Mouse (Mus musculus) kidney, adult 2 months (tissue): ENCODE data around the gene Fbxo41. TPM values are rescaled to one million over a fixed set of nuclear protein-coding genes. Genes with fewer than 3 reads are reported as not detected.

Experiments used
- DNase-seq: peaks from one replicate; pipeline ENCODE4 v3.0.0; 2021
- H3K27ac ChIP-seq: fragments of 200-500 bp; 2 replicates; pipeline ENCODE4 v1.5.1; 2012; ENCODE audit warnings: low read depth, low read length, control low read depth, inconsistent platforms; ENCODE audit not compliant: insufficient read depth
- H3K27me3 ChIP-seq: fragments of 200-500 bp; replicated peaks from 2 replicates; pipeline ENCODE4 v1.6.1; 2012; ENCODE audit warnings: mild to moderate bottlenecking, moderate library complexity, low read length, inconsistent platforms; ENCODE audit not compliant: control insufficient read depth, insufficient read depth
- H3K36me3 ChIP-seq: fragments of 200-500 bp; 2 replicates; pipeline ENCODE4 v1.6.1; 2012; ENCODE audit warnings: mild to moderate bottlenecking, moderate library complexity, low read length, inconsistent platforms; ENCODE audit not compliant: control insufficient read depth, insufficient read depth
- H3K4me1 ChIP-seq: fragments of 200-500 bp; 2 replicates; pipeline ENCODE4 v1.6.1; 2011; ENCODE audit warnings: low read length; ENCODE audit not compliant: control insufficient read depth, insufficient read depth
- H3K4me3 ChIP-seq: fragments of 200-500 bp; 2 replicates; pipeline ENCODE4 v1.5.1; 2011; ENCODE audit warnings: mild to moderate bottlenecking, low read depth, low read length, control low read depth; ENCODE audit not compliant: insufficient read depth
- CTCF ChIP-seq: fragments of 200-500 bp; conservative IDR thresholded peaks from 2 replicates; pipeline ENCODE4 v1.5.1; 2011; ENCODE audit warnings: low read depth, mild to moderate bottlenecking, control low read depth, low read length, moderate library complexity, mixed read lengths; ENCODE audit not compliant: insufficient read depth, insufficient read length
- POLR2A ChIP-seq: fragments of 200-500 bp; IDR thresholded peaks from one replicate; pipeline ENCODE4 v1.6.1; 2011; ENCODE audit warnings: low read depth, low read length, control low read depth
- WGBS: fragments of 180-500 bp; shearing (Covaris S2); methylation state at CpG from one replicate; pipeline ENCODE4 v1.1.7; 2018; 5-methylcytosine and 5-hydroxymethylcytosine counted together
- polyA plus RNA-seq: library from polyadenylated mRNA; depleted of rRNA; stranded (reverse); fragments of >200 nt; gene quantifications from 2 replicates; pipeline ENCODE4 v1.2.3, GENCODE M21; 2012; rRNA removed

Gene Fbxo41
- polyA plus RNA-seq: 0.07 and 0.08 TPM in 2 replicates

GRCm38 (mm10) chr6:85502911-85503250 is at the start of gene Fbxo41:
Gene Fbxo41 (minus strand): TSS chr6:85502994.
- DNase-seq: no peak
- no peak within 1 kb of the TSS for H3K27ac ChIP-seq
- H3K4me1 ChIP-seq: no peaks in the 10 kb centered on the region
- no peak for TF ChIP-seq CTCF
- no peak for TF ChIP-seq POLR2A
- peak within 1 kb of the TSS; percentile 20; the same call in 1 of the 2 replicates for H3K4me3 ChIP-seq
- WGBS: under 1% methylated on average over 20 of the region's 22 CpGs
- H3K36me3 ChIP-seq: no peaks in the 10 kb centered on the region
- no peaks in the 10 kb centered on the region for H3K27me3 ChIP-seq

GRCm38 (mm10) chr6:85547642-85548041 is 44.8 kb upstream of the Fbxo41 start:
- Histone ChIP-seq H3K27me3 (no peaks in the 10 kb centered on the region), H3K27ac (no peak overlapping the region), H3K36me3 (no peaks in the 10 kb centered on the region), H3K4me1 (no peaks in the 10 kb centered on the region), H3K4me3 (no peak overlapping the region)
- no peak for DNase-seq
- no peak for TF ChIP-seq POLR2A
- TF ChIP-seq CTCF: no peak
- 80% methylated on average over 5 of the region's 5 CpGs for WGBS

DNA sequence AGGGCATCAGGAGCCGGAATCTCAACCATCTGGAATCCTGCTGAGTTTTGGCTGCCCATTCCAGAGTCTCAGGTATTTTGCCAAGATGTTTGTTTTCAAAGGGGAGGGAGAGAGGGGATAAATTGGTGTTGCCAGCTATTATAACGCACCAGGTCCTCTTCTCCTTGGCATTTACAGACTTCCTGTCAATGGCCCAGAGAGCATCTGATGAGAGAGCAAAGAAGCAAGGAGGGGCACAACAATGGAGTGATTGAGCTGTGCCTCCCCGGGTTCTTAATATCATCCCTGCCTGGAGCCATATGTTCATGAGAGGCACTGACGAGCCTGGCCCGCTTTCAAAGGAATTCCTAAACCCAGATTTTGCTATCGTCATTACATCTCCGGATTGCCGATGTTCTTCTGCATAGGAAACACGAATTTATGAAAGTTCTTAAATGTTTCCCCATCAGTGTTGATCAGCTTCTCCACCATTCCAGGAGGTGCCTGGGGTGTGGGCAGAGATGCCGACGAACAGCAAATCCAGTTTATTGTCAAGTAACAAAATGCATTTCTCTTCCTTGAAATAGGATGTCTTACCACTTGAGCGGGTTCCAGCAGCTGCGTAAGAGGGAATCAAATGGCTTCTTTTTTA is 41.6 kb upstream of the Fbxo41 start:
- no peaks in the 10 kb centered on the region for H3K36me3 ChIP-seq
- 79% methylated on average over 13 of the region's 13 CpGs for WGBS
- no peak for TF ChIP-seq POLR2A
- no peak for TF ChIP-seq CTCF

DNA sequence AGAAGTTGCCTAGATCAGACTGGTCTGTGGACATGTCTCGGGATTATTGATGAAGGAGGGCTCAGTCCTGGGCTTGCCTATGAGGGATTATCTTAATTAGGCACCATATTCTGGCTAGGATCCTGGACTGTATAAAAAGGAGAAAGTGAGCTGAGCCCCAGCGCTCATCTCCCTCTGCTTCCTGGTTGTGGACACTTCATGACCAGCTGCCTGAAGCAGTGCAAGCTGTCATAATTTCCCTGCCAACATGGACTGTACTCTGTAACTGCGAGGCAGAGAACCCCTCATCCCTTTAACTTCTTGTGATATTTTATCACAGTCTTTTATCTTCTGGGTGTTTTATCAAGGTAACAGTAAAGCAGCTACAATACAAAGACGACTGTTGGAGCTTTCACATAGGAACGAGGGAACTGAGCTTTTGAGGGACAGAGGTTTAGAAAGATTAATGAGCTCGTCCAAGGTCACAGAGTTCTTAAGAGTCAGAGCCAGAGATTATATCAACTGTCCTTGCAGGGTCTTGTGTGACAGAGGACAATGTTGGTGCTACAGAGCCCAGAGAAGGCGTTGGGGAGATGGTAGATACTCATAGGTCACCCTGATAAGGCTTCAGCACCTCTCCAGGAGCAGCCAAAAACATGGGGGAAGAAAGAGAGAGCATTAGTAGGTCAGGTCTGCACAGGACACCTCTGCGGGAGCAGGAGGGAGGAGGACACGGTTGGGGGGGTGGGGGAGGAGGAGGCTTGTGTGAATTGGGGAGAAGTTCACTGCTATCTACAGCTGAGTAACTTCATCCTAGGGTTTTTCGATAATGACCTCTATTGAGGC is 40.8 kb upstream of the Fbxo41 start:
- no peak for TF ChIP-seq CTCF
- TF ChIP-seq POLR2A: no peak
- H3K36me3 ChIP-seq: no peaks in the 10 kb centered on the region
- no peak overlapping the region for H3K27ac ChIP-seq
- no peak for DNase-seq
- H3K4me1 ChIP-seq: no peaks in the 10 kb centered on the region
- H3K27me3 ChIP-seq: no peaks in the 10 kb centered on the region; the same call in 1 of the 2 replicates
- 66% methylated on average over 10 of the region's 10 CpGs for WGBS
- no peak overlapping the region for H3K4me3 ChIP-seq

More for the DNA sequence above, 41.6 kb upstream of the Fbxo41 start:
- H3K4me3 ChIP-seq: no peak overlapping the region
- no peaks in the 10 kb centered on the region; the same call in 1 of the 2 replicates for H3K27me3 ChIP-seq
- H3K4me1 ChIP-seq: no peaks in the 10 kb centered on the region
- no peak overlapping the region for H3K27ac ChIP-seq
- DNase-seq: no peak

DNA sequence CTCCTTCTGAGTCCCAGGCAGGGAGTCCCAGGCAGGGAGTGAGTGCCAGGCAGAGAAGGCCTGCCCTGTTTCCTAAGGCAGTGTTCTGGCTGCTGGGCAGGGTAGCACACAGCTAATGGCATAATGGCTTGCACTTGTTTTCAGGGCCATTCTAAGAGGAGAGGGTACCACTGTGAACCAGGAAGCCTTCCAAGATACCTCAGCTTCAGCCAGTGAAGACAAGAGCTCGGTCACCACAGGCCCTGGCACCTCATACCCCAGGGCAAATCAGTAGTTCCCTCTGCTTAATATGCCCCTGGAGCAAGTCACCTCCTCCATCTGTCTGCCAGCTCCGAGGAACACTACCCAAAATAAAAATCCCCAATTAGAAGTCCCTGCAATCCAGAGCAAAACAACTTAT is 20.0 kb upstream of the Fbxo41 start:
- no peak for DNase-seq
- Histone ChIP-seq H3K27ac (no peak overlapping the region), H3K27me3 (no peaks in the 10 kb centered on the region), H3K4me3 (no peak overlapping the region), H3K4me1 (no peaks in the 10 kb centered on the region), H3K36me3 (no peaks in the 10 kb centered on the region)
- WGBS: 69% methylated on average over 2 of the region's 2 CpGs
- no peak for TF ChIP-seq CTCF
- no peak for TF ChIP-seq POLR2A

DNA sequence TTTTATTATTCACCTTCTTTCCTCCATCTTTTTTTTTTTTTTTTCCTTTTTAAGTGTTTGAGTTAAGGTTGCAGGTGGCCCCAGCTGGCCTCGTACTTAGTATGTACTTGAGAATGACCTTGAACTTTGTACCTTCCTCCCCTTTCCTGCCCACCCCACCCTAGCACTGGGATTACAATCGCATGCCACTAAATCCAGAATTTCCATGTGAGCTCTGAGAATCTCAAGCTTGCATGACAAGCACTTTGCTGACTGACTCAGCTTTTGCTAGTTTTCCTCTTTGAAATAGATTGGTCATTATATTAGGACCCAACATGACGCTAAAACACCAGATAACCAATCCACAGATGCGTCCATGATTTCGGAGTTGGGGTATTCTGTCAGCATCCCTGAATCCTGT is 19.2 kb upstream of the Fbxo41 start:
- TF ChIP-seq CTCF (no peak), POLR2A (no peak)
- Histone ChIP-seq H3K4me1 (no peaks in the 10 kb centered on the region), H3K4me3 (no peak overlapping the region), H3K27me3 (no peaks in the 10 kb centered on the region), H3K27ac (no peak overlapping the region), H3K36me3 (no peaks in the 10 kb centered on the region)
- WGBS: 79% methylated on average over 5 of the region's 5 CpGs
- DNase-seq: no peak

- WGBS: 59% methylated on average over 5 of the region's 5 CpGs
- H3K36me3 ChIP-seq: no peaks in the 10 kb centered on the region
These were observed 15.4 kb upstream of the Fbxo41 start for GRCm38 (mm10) chr6:85518091-85518693.

More at GRCm38 (mm10) chr6:85518091-85518693, 15.4 kb upstream of the Fbxo41 start:
- Histone ChIP-seq H3K27ac (no peak overlapping the region), H3K27me3 (peaks cover 5% of the 10 kb centered on the region; the same call in 1 of the 2 replicates), H3K4me1 (no peaks in the 10 kb centered on the region), H3K4me3 (no peak overlapping the region)
- TF ChIP-seq POLR2A (no peak), CTCF (no peak)
- DNase-seq: no peak
